Mouse (Mus musculus): ENCODE measurements around the gene Pde4c. TPM values are rescaled to one million over a fixed set of nuclear protein-coding genes. Genes with fewer than 3 reads are reported as not detected.
A peak's percentile ranks its signal among the peaks of the same experiment; 100 is the strongest.

Gene Pde4c
- polyA plus RNA-seq, 1 experiment = 1.1 TPM

DNA sequence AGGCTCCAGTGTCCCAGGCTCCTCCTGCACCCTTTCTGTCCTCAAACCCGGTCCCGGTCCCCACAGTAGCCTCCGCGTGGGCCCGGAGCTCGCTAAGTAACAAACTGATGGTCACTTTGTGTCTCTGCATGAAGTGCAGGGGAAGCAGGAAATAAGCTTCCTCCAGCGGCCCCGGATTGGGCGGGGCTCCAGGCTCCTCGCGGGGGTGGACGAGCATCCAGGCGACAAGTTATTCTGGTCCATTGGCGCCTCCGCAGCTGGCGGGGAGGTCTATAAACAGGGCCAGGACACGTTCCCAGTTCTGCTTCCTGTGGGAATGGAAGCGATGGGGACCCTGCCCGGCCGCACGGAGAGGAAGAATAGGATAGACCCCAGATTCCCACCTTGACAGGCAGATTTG is 29.6 kb downstream of the Pde4c start:
- peaks cover 17% of the 10 kb centered on the region for H3K4me1 ChIP-seq (ENCODE audit: control insufficient read depth, insufficient read depth, low read length)
- TF ChIP-seq CTCF (IDR thresholded peaks at IDR 0.05; ENCODE audit: control insufficient read depth, insufficient read depth, insufficient replicate concordance, low read depth, low read length) (no peak), POLR2A (IDR thresholded peaks at IDR 0.05; ENCODE audit: control insufficient read depth, low read depth, low read length) (no peak)
- H3K4me3 ChIP-seq (ENCODE audit: control insufficient read depth, low read depth, low read length) = no peak overlapping the region; the same call in 1 of the 2 replicates
- H3K27ac ChIP-seq (ENCODE audit: control insufficient read depth, insufficient read depth, low read depth, low read length) = peak overlapping the region; percentile 81
- no peaks in the 10 kb centered on the region for H3K27me3 ChIP-seq (ENCODE audit: control insufficient read depth, insufficient read depth, low read length)
- no peaks in the 10 kb centered on the region for H3K36me3 ChIP-seq (ENCODE audit: control insufficient read depth, insufficient read depth, low read length)

DNA sequence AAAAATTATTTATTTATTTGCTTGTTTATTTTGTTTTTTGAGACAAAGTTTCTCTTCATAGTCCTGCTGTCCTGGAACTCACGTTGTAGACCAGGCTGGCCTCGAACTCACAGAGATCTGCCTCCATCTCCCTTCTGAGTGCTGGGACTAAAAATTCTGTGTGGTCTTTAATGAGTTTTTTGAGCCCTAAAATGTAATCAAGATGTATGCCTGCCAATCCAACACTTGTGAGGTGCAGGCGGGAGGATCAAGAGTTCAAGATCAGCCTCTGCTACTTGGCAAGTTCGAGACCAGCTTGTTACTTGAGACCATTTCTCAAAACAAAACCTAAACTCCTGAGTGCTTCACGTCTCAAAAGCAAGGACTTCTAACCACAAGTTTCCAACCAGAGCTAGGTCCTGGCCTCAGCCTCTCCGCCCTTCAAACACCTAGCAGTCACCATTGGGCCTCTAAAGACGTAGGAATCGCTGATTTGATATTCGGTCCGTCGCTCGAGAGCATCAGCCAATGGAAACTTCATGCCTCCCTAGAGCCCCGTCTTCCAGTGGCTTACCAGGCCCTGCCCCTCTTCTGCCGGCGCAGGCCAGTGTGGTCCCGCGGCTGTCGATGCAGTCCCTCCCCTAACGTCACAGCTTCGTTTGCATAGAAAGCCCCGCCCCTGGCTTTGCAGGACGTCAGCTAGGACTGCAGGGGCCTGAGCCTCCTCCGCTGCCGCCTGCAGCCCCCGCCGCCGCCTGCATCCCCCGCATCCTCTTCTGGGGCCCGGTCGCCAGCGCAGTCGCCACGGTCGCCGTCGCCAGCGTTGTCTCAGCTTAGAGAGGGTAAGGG is 30.7 kb downstream of the Pde4c start, which contains the start of gene Rab3a:
TSS of gene Rab3a (plus strand) at position 637 of the 828 bp plus-strand sequence.
- no peak for TF ChIP-seq CTCF (IDR thresholded peaks at IDR 0.05; ENCODE audit: control insufficient read depth, insufficient read depth, insufficient replicate concordance, low read depth, low read length)
- 0 out of 2 replicates have a peak, but pooled peaks have one; percentile 33 for TF ChIP-seq POLR2A (IDR thresholded peaks at IDR 0.05; ENCODE audit: control insufficient read depth, low read depth, low read length)
- H3K36me3 ChIP-seq (ENCODE audit: control insufficient read depth, insufficient read depth, low read length) = no peaks in the 10 kb centered on the region
- peak within 1 kb of the TSS; percentile 81 for H3K4me3 ChIP-seq (ENCODE audit: control insufficient read depth, low read depth, low read length)
- H3K27ac ChIP-seq (ENCODE audit: control insufficient read depth, insufficient read depth, low read depth, low read length) = peak within 1 kb of the TSS; percentile 81
- peaks cover 17% of the 10 kb centered on the region for H3K4me1 ChIP-seq (ENCODE audit: control insufficient read depth, insufficient read depth, low read length)
- no peaks in the 10 kb centered on the region for H3K27me3 ChIP-seq (ENCODE audit: control insufficient read depth, insufficient read depth, low read length)

DNA sequence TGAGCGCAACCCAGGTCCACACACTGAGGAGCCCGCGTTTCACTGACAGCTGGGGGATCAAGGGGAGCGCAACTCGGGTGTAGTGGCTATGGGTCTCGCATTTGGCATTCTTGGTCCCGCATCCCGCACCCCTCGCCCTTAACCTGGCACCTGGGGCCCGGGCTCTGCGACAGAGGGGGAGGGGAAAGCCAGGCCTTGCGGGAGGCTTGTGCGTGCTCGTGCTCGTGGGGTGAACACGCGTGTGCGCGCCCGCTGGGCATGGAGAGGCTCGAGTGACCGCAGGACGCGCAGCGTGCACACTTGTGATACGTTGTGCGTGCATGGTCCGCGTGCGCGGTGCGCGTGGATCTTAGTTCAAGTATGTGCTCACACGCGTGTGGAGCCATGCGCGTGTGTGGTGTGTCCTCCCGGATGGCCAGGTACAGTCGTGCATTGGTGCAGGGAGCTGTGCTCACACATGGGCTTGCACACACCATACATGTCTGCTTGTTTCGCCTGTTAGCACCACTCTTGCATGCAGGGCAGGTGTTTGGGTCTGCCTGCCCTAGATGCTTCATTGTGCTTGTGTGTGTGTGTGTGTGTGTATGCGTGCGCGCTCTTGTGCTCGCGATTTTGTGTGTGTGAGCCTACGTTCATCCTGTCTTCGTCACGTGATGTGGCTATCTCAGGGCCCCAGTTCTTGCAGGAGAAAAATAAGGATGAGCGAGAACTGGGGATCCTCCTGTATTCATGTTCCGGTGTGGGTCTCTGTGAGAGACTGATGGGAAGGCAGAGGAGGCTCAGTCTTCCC is 31.5 kb downstream of the Pde4c start:
- no peak for TF ChIP-seq CTCF (IDR thresholded peaks at IDR 0.05; ENCODE audit: control insufficient read depth, insufficient read depth, insufficient replicate concordance, low read depth, low read length)
- TF ChIP-seq POLR2A (IDR thresholded peaks at IDR 0.05; ENCODE audit: control insufficient read depth, low read depth, low read length) = no peak; the same call in 1 of the 2 replicates
- peak overlapping the region; percentile 81 for H3K4me3 ChIP-seq (ENCODE audit: control insufficient read depth, low read depth, low read length)
- peak overlapping the region; percentile 68 for H3K27ac ChIP-seq (ENCODE audit: control insufficient read depth, insufficient read depth, low read depth, low read length)
- peaks cover 21% of the 10 kb centered on the region for H3K4me1 ChIP-seq (ENCODE audit: control insufficient read depth, insufficient read depth, low read length)
- no peaks in the 10 kb centered on the region for H3K36me3 ChIP-seq (ENCODE audit: control insufficient read depth, insufficient read depth, low read length)
- H3K27me3 ChIP-seq (ENCODE audit: control insufficient read depth, insufficient read depth, low read length) = no peaks in the 10 kb centered on the region

DNA sequence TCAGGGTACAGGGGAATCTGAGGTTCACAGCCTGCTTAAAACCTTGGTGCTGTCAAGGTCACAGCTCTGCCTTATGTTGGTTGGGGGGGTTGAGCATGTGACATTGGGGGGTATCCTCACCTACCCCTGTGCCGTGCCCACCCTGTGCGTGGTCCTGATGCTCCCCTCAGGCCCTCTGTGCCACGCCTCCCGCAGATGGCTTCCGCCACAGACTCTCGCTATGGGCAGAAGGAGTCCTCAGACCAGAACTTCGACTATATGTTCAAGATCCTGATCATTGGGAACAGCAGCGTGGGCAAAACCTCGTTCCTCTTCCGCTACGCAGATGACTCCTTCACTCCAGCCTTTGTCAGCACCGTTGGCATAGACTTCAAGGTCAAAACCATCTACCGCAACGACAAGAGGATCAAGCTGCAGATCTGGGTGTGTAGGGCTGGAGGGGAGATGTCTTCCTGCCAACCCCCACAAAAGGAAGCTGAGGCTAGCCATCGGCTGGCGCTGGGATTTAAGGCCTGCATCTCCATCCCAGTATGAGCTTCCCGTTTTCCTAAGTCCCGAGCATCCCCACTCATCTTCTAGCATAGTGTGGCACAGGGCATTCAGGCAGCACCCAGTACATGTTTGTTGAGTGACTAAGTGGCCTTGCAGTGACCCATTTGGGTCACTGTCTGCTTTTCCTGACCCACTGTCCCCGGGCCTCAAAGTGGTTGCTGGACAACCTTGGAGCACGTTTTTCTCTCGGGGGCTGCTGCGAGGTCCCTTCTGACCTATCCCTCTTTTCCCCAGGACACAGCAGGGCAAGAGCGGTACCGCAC is 32.3 kb downstream of the Pde4c start:
- H3K27ac ChIP-seq (ENCODE audit: control insufficient read depth, insufficient read depth, low read depth, low read length) = no peak overlapping the region
- no peak overlapping the region for H3K4me3 ChIP-seq (ENCODE audit: control insufficient read depth, low read depth, low read length)
- no peaks in the 10 kb centered on the region for H3K36me3 ChIP-seq (ENCODE audit: control insufficient read depth, insufficient read depth, low read length)
- TF ChIP-seq CTCF (IDR thresholded peaks at IDR 0.05; ENCODE audit: control insufficient read depth, insufficient read depth, insufficient replicate concordance, low read depth, low read length) (no peak), POLR2A (IDR thresholded peaks at IDR 0.05; ENCODE audit: control insufficient read depth, low read depth, low read length) (no peak)
- H3K4me1 ChIP-seq (ENCODE audit: control insufficient read depth, insufficient read depth, low read length) = peaks cover 25% of the 10 kb centered on the region
- H3K27me3 ChIP-seq (ENCODE audit: control insufficient read depth, insufficient read depth, low read length) = no peaks in the 10 kb centered on the region

DNA sequence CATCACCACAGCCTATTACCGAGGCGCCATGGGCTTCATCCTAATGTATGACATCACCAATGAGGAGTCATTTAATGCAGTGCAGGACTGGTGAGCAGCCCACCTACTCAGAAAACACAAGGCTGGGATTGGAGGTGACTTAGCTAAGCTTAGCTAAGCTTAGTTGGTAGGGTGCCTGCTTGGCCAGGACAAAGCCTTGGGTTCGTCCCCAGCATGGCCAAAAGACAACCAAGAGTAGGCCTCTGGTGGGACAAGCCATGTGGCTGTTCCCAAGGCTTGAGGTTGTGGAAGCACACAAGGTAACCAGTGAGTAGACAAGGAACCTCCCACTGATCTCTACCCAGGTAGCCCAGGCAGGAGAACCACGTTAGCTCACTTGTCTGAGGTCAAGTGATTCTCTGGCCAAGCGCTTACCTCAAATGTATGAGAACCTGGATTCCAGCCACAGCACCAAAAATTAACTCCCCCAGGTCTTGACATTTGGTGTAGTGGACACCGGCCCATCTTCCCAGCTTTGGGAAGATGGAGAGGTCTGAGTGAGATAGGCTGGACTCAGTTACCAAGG is 33.0 kb downstream of the Pde4c start:
- TF ChIP-seq CTCF (IDR thresholded peaks at IDR 0.05; ENCODE audit: control insufficient read depth, insufficient read depth, insufficient replicate concordance, low read depth, low read length) (no peak), POLR2A (IDR thresholded peaks at IDR 0.05; ENCODE audit: control insufficient read depth, low read depth, low read length) (no peak)
- no peak overlapping the region for H3K4me3 ChIP-seq (ENCODE audit: control insufficient read depth, low read depth, low read length)
- no peaks in the 10 kb centered on the region for H3K27me3 ChIP-seq (ENCODE audit: control insufficient read depth, insufficient read depth, low read length)
- H3K36me3 ChIP-seq (ENCODE audit: control insufficient read depth, insufficient read depth, low read length) = no peaks in the 10 kb centered on the region
- H3K27ac ChIP-seq (ENCODE audit: control insufficient read depth, insufficient read depth, low read depth, low read length) = no peak overlapping the region
- peaks cover 29% of the 10 kb centered on the region for H3K4me1 ChIP-seq (ENCODE audit: control insufficient read depth, insufficient read depth, low read length)

DNA sequence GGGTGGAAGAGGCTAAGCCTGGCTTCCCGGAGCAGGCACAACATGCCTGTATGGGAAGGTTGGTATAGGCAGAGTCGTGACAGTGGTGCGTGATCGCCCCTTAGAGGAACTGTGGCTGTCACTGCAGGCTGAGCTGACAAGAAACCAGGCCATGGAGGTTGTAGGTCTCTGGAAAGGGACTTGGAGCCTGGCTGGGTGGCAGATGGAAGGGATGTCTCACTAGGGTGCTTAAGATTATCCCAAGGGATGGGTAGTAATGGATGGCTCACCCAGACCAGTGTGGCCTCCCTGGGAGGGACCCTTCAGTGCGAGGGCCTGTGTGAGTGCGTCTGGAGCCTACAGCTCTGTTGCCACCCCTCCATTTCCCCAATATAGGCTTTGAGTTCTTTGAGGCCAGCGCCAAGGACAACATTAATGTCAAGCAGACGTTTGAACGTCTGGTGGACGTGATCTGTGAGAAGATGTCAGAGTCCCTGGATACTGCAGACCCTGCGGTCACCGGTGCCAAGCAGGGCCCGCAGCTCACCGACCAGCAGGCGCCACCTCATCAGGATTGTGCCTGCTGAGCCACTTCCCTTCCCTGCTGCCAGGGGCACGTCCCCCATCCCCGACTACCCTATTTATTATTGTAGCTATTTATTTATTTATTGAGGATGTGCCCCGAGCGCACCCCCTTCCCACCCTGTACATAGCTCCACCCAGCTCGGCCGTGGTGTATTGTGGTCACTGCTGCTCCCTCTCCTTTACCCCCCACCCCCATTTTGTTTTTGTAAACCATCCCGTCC is 34.2 kb downstream of the Pde4c start:
- H3K36me3 ChIP-seq (ENCODE audit: control insufficient read depth, insufficient read depth, low read length) = no peaks in the 10 kb centered on the region
- TF ChIP-seq CTCF (IDR thresholded peaks at IDR 0.05; ENCODE audit: control insufficient read depth, insufficient read depth, insufficient replicate concordance, low read depth, low read length) (peak; percentile 45; the same call in 1 of the 2 replicates), POLR2A (IDR thresholded peaks at IDR 0.05; ENCODE audit: control insufficient read depth, low read depth, low read length) (no peak)
- no peak overlapping the region for H3K4me3 ChIP-seq (ENCODE audit: control insufficient read depth, low read depth, low read length)
- no peak overlapping the region for H3K27ac ChIP-seq (ENCODE audit: control insufficient read depth, insufficient read depth, low read depth, low read length)
- H3K27me3 ChIP-seq (ENCODE audit: control insufficient read depth, insufficient read depth, low read length) = no peaks in the 10 kb centered on the region
- peaks cover 29% of the 10 kb centered on the region for H3K4me1 ChIP-seq (ENCODE audit: control insufficient read depth, insufficient read depth, low read length)
